Mouse (Mus musculus): ENCODE results near the gene Igfbp5.

DNA sequence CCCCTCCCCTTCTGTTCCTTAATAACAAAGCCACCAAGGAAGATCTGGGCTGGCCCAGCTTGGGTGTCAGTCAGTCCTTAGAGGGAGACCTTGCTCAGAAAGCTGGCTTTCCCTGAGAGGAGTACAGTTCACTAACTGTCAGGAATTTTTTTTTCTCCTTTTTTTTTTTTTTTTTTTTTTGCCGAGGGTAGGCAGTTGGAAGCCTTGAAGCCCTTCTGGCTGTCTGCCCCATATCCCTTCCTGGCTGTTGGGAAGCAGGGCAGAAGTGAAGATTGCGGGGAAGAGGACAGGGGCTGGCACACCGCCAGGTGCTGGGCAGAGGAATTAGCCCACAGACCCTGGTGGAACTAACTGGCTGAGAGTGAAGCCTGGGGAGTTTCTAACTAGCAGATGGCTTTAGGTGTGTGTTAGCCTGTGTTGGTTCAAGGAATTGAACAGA is 42.0 kb downstream of the Igfbp5 start:
- TF ChIP-seq CTCF (IDR thresholded peaks at IDR 0.05; ENCODE audit: low read depth) (no peak), EP300 (IDR thresholded peaks at IDR 0.05; ENCODE audit: low read depth) (no peak)

All from heart, postnatal 0 days (tissue).